Mouse (Mus musculus): ENCODE measurements around the gene Gm42674.

Gene Gm42674

DNA sequence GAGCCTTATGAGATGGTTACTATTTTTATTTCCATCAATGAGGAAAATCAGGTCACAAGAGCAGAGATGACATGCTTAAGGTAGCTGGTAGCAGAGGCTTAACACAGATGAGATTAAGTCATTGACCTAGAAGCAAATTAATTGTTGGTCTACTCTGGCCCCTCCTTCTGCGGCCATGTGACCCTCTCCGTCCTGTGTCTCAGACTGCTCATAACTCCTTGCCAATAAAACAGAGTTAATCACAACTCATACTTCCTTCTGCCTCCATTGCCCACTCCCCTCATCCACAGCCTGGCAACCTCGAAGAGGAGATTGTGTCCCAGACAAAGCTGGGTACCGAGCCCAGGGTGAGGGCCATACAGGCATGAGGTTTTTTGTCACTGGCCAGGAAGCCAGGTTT, 3.5 kb upstream of the Gm42674 start:
- DNase-seq (ENCODE audit: low spot score) = no peak

DNA sequence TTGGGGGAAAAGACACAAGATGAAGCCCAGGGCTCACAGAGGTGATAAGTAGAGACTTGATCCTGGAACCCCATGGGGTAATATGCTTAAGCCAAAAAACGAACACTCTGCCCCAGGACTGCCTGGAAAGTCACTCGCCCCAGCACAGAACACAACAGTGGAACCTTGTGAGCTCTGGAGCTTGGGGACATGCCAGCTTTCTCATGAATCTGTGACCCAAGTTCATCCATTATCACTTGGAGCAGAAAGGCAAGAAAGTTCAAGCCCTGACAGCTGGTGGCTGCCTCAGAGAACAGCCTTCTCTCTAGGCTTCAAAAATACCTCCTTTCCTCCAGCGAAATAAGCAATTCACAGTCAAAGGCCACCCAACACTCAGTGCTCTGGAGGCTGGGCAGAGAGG, 2.3 kb upstream of the Gm42674 start:
- DNase-seq (ENCODE audit: low spot score) = no peak

DNA sequence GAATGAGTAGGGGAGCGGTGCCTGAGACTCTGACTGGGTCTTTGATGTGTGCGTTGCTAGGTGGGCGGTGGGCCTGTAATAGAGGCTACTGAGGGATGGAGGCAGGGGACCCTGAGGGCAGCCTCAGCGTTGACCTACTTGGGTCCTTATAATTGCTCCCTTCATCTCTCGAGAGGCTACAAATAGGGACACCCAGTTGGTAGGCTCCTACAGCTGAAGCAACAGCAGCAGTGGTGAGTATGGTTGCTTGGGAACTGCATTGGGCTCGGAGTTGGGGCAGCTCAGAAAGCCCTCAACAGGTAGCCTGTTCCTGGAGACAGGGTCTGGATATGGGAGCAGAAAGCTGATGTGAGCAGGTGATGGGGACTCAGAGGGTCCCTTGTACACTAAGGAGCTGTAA, 1.7 kb upstream of the Gm42674 start:
- no peak for DNase-seq (ENCODE audit: low spot score)

DNA sequence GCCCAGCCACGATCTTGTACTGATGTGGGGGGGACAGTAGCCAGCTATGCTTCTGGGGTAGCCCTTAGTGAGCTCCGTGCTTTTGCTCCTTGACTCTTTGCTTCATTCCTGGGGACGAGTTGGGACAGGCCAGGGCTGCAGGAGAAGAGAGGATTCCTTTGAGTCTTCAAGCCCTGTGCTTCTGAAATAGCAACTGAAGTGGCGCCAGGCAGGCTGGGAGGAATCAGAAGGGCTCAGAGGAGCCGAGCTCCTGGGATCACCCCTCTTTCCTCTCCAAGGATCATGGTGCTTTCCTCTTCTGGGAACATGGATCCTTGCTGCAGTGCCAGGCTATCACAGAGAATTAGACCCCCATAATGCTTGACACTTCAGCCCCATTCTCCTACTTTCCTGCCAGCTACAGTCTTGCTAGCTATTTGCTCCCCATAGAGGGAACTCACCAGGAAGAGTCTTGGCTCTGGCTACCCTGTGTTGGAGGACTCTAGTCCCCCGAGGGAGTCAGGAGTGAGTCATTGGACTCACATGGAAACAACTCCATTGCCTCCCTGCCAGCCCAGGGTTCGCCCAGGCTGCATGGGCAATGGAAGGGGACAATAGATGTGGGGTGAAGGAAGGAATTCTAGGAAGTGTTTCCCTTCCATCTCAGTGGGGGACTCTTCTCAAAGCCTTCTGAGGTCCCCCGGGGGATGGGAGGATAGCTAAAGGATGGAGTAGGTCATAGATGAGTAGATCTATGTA, 1.1 kb upstream of the Gm42674 start:
- no peak for DNase-seq (ENCODE audit: low spot score)

DNA sequence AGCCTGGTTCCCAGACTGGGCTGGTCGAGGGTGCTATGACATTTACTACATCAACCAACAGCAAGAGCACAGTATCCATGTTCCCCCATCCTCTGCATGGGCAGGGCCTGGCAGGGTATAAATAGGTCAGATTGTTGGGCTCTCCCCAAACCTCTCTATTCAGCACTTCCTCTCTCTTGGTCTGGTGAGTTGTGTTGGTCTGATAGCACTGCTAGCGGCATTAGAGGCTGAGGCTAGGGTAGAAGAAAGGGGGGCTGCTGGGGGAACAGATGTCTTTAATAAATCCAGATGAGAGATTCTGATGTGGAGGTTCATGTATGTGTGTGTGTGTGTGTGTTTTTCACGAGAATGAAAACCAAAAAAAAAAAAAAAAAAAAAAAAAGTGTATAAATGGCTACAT, 1.9 kb downstream of the Gm42674 start, which contains the start of gene S100a4:
S100a4 (plus strand) TSS at position 149 of the 400 bp plus-strand sequence.
- no peak for DNase-seq (ENCODE audit: low spot score)

DNA sequence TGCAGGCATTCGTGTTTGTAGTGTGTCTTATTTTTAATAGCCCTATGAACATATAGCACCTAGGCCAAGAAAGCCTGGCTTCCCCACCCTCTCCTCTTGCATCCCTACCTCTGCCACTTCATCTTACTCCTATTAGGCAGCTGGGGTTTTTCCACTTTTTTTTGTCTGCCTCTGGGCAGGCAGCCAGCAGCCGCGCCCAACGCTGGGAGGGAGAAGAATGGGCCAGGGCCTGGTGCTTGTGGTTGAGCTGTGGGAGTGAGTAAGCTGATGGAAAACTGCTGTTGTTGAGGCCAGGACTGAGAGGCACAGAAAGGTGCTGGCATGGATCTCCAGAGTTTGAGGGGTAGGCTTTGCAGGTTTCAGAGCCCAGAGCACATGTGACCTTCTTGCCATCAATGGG, 2.7 kb downstream of the Gm42674 start:
- peak; percentile 74 for DNase-seq (ENCODE audit: low spot score)

DNA sequence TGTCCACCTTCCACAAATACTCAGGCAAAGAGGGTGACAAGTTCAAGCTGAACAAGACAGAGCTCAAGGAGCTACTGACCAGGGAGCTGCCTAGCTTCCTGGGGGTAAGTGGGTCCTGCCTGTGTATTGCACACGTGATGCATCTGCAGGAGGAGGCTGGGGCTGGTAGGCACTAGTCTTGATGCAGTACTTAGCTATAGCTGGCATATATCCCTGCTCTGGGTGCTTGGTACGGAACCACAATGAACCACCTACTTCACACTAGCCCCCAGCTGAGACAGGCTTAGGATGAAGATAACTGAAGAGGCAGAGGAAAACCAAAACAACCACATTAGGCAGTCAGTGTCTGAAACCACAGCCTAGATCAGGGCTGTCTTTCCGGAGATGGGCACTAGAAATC, 3.3 kb downstream of the Gm42674 start:
- no peak for DNase-seq (ENCODE audit: low spot score)

DNA sequence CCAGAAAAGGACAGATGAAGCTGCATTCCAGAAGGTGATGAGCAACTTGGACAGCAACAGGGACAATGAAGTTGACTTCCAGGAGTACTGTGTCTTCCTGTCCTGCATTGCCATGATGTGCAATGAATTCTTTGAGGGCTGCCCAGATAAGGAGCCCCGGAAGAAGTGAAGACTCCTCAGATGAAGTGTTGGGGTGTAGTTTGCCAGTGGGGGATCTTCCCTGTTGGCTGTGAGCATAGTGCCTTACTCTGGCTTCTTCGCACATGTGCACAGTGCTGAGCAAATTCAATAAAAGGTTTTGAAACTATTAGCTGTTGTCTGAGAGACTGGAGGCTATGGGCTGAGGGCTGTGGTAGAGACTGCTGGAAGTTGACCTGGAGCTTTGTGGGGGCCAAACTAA, 4.0 kb downstream of the Gm42674 start:
- DNase-seq (ENCODE audit: low spot score) = no peak

DNA sequence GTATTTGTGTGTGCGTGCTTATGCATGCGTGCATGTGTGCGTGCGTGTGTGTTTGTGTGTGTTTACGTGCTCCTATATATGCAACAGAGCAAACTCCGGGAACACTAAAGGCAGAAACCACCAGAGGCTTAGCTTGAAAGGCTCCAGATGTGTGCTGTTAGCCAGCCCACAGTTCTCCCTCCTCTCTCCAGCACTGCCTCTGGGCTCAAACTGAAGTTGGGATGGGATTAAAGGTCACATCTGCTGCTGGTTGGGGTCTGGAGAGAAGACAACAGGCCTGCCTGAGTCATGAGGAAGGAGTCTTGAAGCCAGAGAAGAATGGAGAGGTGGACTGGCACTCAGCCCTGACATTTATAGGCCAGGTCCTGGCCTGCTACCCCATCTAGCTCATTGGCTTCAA, 4.5 kb downstream of the Gm42674 start:
- no peak for DNase-seq (ENCODE audit: low spot score)

DNA sequence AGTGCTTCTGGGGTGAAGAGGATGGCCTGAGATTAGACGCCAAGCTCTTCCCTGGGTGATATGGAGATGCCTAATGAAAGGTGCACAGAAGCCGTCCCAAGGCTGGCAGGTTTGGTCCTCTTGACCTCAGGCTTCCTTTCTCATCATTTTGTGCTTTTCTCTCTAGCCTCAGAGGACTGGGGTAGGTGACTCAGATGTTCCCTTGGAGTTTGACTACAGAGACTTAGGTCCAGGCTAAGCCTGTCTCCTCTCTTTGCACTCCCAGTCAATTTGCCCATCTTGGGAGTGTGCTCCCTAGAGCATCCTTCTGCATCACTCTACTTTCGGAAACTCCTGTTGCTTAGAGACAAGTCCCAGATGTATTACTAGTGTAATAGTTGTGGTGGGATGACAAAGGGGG, 5.7 kb downstream of the Gm42674 start:
- DNase-seq (ENCODE audit: low spot score) = no peak

DNA sequence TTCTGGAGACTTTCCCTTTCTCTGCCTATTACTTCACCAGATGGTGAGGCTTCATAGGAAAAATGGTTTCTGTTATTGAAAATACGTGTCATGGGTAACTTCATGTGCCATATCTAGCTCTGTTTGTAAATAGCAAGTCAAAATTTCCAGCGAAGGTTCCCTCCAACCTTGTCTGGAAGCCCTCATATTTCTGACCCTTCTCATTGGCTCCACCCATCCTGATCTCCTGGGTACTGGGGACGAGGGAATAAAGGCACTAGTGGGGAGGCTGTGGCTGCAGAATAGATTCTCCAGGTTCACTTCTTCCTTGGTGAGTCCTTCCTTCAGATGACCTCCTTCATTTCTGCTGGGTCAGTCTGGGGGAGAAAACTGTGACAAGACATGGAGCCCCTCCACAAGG, 6.5 kb downstream of the Gm42674 start, which contains the start of gene S100a5:
S100a5 (plus strand) TSS at position 301 of the 400 bp plus-strand sequence.
- DNase-seq (ENCODE audit: low spot score) = no peak

DNA sequence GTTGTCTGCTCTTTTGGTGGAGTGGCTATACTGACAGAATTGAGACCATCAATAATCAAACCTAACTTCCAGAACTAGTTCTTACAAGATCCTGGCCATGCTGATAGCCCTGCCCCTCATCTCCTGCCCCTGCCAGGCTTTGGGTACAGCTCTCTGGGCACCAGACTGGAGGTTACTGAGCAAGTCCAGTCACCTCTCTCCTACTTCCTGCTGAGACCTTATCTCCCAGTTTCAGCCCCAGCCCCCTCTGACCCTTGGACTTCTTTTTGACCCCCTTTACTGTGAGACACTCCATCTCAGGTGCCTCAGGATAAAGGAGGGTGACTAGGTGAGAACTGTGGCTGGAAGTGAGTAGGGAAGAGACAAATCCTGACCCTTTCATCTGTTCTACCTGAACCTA, 7.4 kb downstream of the Gm42674 start:
- DNase-seq (ENCODE audit: low spot score) = no peak

DNA sequence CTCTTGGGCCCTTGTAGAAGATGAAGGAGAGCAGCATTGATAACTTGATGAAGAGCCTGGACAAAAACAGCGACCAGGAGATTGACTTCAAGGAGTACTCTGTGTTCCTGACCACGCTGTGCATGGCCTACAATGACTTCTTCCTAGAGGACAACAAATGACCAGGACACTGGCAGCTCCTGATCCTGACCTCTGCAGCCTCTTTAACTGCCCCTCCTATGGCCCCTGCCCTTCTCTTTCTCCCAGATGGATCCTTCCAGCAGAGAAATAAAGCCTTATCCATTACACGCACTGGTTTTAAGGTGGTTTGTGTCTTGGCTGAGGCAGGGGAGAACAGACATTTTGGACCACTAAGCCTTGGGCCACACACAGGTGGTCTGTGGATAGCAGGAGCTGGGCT, 9.8 kb downstream of the Gm42674 start:
- DNase-seq (ENCODE audit: low spot score) = no peak

DNA sequence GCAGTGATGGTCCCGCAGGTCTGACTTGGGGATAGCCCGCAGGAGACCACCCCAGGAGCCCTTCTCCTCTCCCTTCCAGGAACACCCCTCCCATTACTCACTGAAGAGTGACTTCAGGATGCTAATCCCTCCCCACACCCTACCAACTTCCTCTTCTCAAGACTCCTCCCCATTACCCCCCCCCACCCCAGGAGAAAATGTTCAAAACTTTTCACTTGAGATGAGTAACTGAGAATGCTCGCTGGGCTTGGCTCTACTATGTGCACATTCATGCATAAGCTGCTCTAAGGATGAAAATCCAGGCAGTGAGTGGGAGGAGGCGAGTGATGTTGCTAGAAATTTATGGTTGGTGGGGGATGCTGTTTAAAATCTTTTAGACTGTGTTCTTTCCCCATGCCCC, 10.4 kb downstream of the Gm42674 start:
- DNase-seq (ENCODE audit: low spot score) = no peak

DNA sequence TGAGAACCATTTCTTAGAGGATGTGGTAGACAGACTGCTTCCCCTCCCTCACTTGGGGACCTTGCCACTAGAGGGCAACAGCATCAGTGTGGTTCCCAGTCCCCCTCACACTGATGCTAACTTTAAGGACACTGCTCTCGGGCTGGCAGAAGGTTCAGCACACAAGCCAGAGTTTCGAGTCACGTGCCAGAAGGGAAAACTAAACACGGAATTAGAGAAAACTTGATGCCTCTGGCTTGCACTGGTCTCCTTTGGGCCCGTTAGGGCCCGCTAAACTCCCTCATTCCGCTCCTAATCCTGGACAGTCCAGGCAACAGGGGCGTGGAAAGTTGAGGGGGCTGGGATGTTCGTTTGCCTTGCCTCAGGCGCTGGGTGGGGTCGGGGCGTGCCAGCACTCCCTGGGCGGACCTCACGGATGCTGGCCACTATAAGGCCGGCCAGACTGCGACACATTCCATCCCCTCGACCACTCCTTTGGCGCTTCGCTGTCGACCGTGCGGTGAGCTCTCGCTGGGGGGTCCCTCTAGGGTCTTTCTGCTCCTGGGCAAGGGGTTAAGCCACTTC, 11.1 kb downstream of the Gm42674 start, which contains the start of gene S100a6:
S100a6 (plus strand) TSS at position 155 of the 564 bp plus-strand sequence.
- no peak for DNase-seq (ENCODE audit: low spot score)

DNA sequence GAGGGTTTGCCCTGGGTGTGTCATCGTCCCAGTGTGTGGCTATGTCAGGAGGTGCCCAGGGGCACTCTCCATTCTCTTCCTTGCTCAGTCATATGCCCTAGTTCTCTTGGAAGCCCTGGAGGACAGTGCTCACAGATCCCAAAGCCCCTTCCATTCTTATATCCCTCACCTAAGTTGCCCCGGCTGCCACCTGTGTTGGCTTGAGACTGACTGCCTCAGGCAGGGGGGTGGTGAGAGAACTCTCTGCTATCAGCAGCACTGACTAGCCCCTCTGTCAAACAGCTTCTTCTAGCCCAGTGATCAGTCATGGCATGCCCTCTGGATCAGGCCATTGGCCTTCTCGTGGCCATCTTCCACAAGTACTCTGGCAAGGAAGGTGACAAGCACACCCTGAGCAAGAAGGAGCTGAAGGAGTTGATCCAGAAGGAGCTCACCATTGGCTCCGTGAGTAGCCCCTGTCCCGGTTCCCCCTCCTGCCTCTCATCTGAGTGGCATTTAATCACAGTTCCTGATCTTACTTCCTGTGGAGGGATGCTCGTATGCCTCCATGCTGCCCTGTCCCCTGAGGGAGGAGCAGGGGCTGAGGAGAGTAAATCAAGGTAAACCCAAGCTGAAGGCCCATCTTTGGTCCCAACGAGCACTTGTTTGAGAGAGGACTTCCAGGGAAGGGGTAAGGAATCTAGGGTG, 11.9 kb downstream of the Gm42674 start:
- DNase-seq (ENCODE audit: low spot score) = no peak

DNA sequence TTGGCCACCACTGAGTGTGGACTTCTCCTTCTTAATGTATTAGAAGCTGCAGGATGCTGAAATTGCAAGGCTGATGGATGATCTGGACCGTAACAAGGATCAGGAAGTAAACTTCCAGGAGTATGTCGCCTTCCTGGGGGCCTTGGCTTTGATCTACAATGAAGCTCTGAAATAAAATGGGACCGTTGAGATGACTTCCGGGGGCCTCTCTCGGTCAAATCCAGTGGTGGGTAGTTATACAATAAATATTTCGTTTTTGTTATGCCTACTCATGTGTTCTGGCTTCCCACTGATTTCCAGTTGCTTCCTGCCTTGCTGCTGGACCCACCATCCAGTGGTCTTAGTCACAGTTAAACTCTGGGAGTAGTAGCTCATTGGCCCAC, 12.4 kb downstream of the Gm42674 start:
- no peak for DNase-seq (ENCODE audit: low spot score)

DNA sequence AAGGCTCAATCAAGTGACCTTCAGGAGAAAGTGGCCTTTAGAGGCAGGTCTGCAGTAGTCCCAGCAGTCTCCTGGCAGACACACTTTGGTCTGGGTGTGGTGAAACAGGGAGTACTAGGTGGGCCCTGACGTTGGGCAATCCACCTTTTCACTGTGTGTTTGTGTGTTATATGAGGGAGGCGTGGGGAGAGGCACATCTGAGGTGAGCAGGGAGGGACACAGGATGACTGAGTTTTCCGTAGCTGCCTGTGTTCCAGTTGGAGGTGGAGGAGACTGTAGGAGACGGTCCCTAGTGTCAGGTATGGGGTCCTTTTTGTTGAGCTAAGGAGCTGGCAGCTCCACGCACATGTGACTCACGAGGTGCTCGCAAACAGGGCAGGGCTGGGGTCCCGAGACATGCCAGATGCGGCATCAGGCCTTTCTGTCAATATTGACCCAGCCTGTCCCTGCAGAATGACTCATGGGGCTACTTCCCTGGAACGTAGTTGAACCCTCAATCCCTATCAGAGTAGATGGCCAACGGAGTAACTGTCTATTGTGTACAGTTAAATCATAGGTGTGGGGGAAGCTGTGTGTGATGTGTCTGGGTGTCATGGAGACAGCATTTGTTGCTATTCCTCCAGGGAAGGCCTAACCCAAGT, 13.0 kb downstream of the Gm42674 start:
- no peak for DNase-seq (ENCODE audit: low spot score)

DNA sequence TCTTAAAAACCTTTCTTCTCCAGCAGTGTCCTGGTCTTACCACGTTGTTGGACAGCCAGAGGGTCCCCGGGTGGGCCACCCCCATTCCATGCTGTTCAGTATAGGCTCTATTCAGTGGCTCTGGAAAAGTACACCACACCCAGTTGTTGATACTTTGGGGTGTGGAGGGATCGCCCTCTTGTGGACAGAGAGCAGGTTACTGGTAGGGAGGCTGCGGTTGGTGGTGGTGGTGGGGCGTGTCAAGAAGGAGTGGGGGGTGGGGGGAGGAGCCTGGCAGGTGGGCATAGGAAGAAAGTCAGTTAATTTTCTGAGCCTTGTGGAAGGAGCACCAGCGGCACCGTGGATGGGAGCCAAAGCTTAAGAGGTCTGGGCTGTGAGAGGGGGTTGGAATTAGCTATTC, 13.7 kb downstream of the Gm42674 start:
- no peak for DNase-seq (ENCODE audit: low spot score)

DNA sequence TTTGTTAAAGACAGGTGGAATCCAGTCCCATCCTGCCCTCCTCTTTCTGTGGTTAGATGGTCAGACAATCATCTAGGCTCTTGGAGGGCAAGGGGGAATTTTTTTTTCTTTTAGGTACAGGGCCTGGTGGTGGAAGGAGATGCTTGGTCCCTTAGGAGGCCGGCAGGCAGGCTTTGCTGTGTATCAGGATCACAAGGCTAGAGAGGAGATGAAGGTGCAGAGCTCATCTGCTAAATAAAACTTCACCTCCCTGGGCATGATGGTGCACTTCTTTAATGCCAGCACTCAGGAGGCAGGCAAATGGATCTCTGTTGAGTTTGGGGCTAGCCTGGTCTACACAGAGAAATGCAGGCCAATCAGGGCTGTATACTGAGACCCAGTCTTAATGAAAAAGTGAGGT, 14.2 kb downstream of the Gm42674 start:
- no peak for DNase-seq (ENCODE audit: low spot score)

DNA sequence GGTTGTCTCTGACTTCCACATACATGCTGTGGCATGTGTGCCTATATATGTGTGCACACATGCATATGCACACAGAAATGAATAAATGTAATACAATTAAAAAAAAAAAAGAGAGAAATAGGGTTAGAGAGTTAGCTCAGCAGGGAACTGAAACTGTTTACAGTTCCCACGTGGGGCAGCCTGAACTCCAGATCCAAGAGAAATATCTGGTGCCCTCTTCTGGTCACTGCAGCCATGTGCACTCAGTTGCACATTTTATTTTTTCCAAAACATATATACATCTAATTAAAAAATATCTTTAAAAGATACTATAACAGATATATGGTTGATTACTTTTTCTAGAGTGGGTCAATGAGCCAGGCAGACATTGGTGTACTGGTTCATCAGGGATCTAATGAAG, 15.9 kb downstream of the Gm42674 start:
- DNase-seq (ENCODE audit: low spot score) = no peak

DNA sequence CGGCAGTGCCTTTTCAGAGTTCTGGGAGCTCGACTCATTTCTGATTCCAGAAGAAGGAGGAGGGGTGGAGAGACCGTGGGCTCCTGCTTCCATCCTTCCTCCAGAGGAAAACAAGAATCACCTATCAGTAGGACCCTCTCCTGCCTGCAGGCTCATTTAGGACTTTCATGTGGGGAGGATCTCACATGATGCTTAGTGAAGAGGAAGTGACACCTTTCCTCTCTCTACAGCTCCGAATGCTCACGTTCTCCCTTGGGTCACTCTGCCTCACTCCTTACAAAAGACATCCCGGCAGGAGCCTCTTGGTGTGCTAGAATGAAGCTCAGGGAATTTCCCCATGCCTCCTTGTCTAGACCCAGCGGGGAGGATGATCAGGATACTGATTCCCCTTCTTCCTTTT, 19.8 kb downstream of the Gm42674 start:
- no peak for DNase-seq (ENCODE audit: low spot score)
